Mouse (Mus musculus) retina, adult 2 months (tissue): ENCODE measurements around the gene Gss.
"Not testable (repeated sequence)": the region's sequence is repeated elsewhere in the genome, so short reads cannot be mapped to it uniquely, and the experiment has no call there.

Source experiments
- DNase-seq: peaks from one replicate; pipeline ENCODE4 v3.0.0-alpha.2; 2012; ENCODE audit warnings: low read depth, low spot score

Gss gene

GRCm38 (mm10) chr2:155616971-155617370, 24.4 kb upstream of the Gss start:
- no peak for DNase-seq

- DNase-seq: no peak
Measured at GRCm38 (mm10) chr2:155613953-155614352, 21.3 kb upstream of the Gss start.

- peak; percentile 43 for DNase-seq
Measured at GRCm38 (mm10) chr2:155613326-155613755, 20.7 kb upstream of the Gss start.

GRCm38 (mm10) chr2:155611834-155612550, 19.4 kb upstream of the Gss start:
- no peak for DNase-seq

- DNase-seq: no peak
Measured at GRCm38 (mm10) chr2:155610978-155611377, 18.4 kb upstream of the Gss start, which contains the start of gene Myh7b. TSS of gene Myh7b (plus strand) at chr2:155611212.

- DNase-seq: no peak
Measured at GRCm38 (mm10) chr2:155606360-155606759, 13.8 kb upstream of the Gss start.

GRCm38 (mm10) chr2:155605236-155605589, 12.6 kb upstream of the Gss start:
- not testable (repeated sequence) for DNase-seq

- no peak for DNase-seq
Measured at GRCm38 (mm10) chr2:155604560-155605235, 12.1 kb upstream of the Gss start.

GRCm38 (mm10) chr2:155603707-155604106, 11.1 kb upstream of the Gss start:
- DNase-seq: no peak

- no peak for DNase-seq
Measured at GRCm38 (mm10) chr2:155595516-155595915, 2.9 kb upstream of the Gss start.

GRCm38 (mm10) chr2:155592854-155593283, 259 bp upstream of the Gss start:
- DNase-seq: no peak

- DNase-seq: no peak
Measured at GRCm38 (mm10) chr2:155591676-155592075, 934 bp downstream of the Gss start.

GRCm38 (mm10) chr2:155590876-155591275, 1.7 kb downstream of the Gss start:
- DNase-seq: no peak

- no peak for DNase-seq
Measured at GRCm38 (mm10) chr2:155589521-155589920, 3.1 kb downstream of the Gss start.

GRCm38 (mm10) chr2:155588136-155588535, 4.5 kb downstream of the Gss start:
- no peak for DNase-seq

GRCm38 (mm10) chr2:155585486-155585885, 7.1 kb downstream of the Gss start:
- DNase-seq: no peak

GRCm38 (mm10) chr2:155585082-155585481, 7.5 kb downstream of the Gss start:
- no peak for DNase-seq

- DNase-seq: no peak
Measured at GRCm38 (mm10) chr2:155583927-155584530, 8.6 kb downstream of the Gss start.

GRCm38 (mm10) chr2:155582996-155583395, 9.6 kb downstream of the Gss start:
- no peak for DNase-seq

- DNase-seq: no peak
Measured at GRCm38 (mm10) chr2:155582384-155582995, 10.1 kb downstream of the Gss start.

- DNase-seq: no peak
Measured at GRCm38 (mm10) chr2:155580331-155580730, 12.3 kb downstream of the Gss start.

GRCm38 (mm10) chr2:155576656-155577055, 16.0 kb downstream of the Gss start:
- DNase-seq: no peak
